Mouse (Mus musculus) lung, postnatal 4 days (tissue): ENCODE data around the gene Phlda2.

Experiments
- DNase-seq, 2 experiments: peaks; one replicate each; pipeline ENCODE4 v3.0.0; 2021

The Phlda2 gene

GRCm38 (mm10) chr7:143501643-143502417 lies 1.1 kb downstream of the Phlda2 start:
- peak; percentile 67 to 74 for DNase-seq

- DNase-seq: no peak
These were observed 2.0 kb downstream of the Phlda2 start for GRCm38 (mm10) chr7:143500912-143501311.

- DNase-seq: no peak
These were observed 4.4 kb downstream of the Phlda2 start for GRCm38 (mm10) chr7:143498584-143498983.

GRCm38 (mm10) chr7:143495104-143495961 lies 7.6 kb downstream of the Phlda2 start:
- DNase-seq: no peak

- peak in 1 of 2 experiments; percentile 38 for DNase-seq
These were observed 9.3 kb downstream of the Phlda2 start for GRCm38 (mm10) chr7:143493616-143494126.

- no peak for DNase-seq
These were observed 13.2 kb downstream of the Phlda2 start for GRCm38 (mm10) chr7:143489735-143490134.

GRCm38 (mm10) chr7:143482541-143482940 lies 20.4 kb downstream of the Phlda2 start:
- no peak for DNase-seq

- no peak for DNase-seq
These were observed 21.1 kb downstream of the Phlda2 start for GRCm38 (mm10) chr7:143481806-143482387.

- DNase-seq: peak; percentile 66 to 77
These were observed 22.5 kb downstream of the Phlda2 start for GRCm38 (mm10) chr7:143480498-143480897.

GRCm38 (mm10) chr7:143477800-143478199 lies 25.1 kb downstream of the Phlda2 start:
- no peak for DNase-seq

- DNase-seq: no peak
These were observed 26.1 kb downstream of the Phlda2 start for GRCm38 (mm10) chr7:143476702-143477335.

GRCm38 (mm10) chr7:143475876-143476275 lies 27.1 kb downstream of the Phlda2 start:
- DNase-seq: no peak

GRCm38 (mm10) chr7:143474811-143475210 lies 28.1 kb downstream of the Phlda2 start:
- no peak for DNase-seq

GRCm38 (mm10) chr7:143473347-143474101 lies 29.4 kb downstream of the Phlda2 start, which contains the start of gene Slc22a18:
TSS of gene Slc22a18 (plus strand) at chr7:143473736.
- peak; percentile 58 to 59 for DNase-seq

- DNase-seq: peak; percentile 81 to 85
These were observed 33.0 kb downstream of the Phlda2 start for GRCm38 (mm10) chr7:143469946-143470345.

GRCm38 (mm10) chr7:143467714-143468113 lies 35.2 kb downstream of the Phlda2 start:
- no peak for DNase-seq

GRCm38 (mm10) chr7:143466099-143466677 lies 36.8 kb downstream of the Phlda2 start:
- DNase-seq: peak; percentile 73 to 89

- peak; percentile 60 to 72 for DNase-seq
These were observed 38.0 kb downstream of the Phlda2 start for GRCm38 (mm10) chr7:143464811-143465560.

- DNase-seq: peak; percentile 78 to 85
These were observed 39.0 kb downstream of the Phlda2 start for GRCm38 (mm10) chr7:143463865-143464415.

GRCm38 (mm10) chr7:143462516-143462915 lies 40.4 kb downstream of the Phlda2 start:
- peak in 1 of 2 experiments; percentile 25 for DNase-seq
